Mouse (Mus musculus) heart, postnatal 0 days (tissue): ENCODE measurements at regions not wholly inside any gene's neighbourhood (a gene's known extent, or its start where the extent isn't known, plus 50 kb on each side); places are given as distances from the start of the nearest gene placed in this dataset.
"Not testable (repeated sequence)": the region's sequence is repeated elsewhere in the genome, so short reads cannot be mapped to it uniquely, and the experiment has no call there.

Source experiments
- ATAC-seq: fragments of 200-750 bp; cut with Nextera tagmentation; 2 replicates; pipeline ENCODE4 v1.8.0; 2017; ENCODE audit warnings: low read depth, moderate number of reproducible peaks, moderate library complexity; ENCODE audit not compliant: insufficient read depth
- DNase-seq: peaks from one replicate; pipeline ENCODE4 v3.0.0-alpha.2; 2016; ENCODE audit warnings: low spot score
- H3K27ac ChIP-seq: fragments of 300-500 bp; sonication (generic); 2 replicates; pipeline ENCODE4 v1.5.1; 2014; ENCODE audit warnings: low read depth, mild to moderate bottlenecking
- H3K27me3 ChIP-seq: fragments of 300-500 bp; sonication (generic); 2 replicates; pipeline ENCODE4 v1.6.1; 2014; ENCODE audit warnings: low read length, mixed read lengths; ENCODE audit not compliant: control insufficient read depth, insufficient read depth
- H3K36me3 ChIP-seq: fragments of 300-500 bp; sonication (generic); replicated peaks from 2 replicates; pipeline ENCODE4 v1.6.1; 2014; ENCODE audit warnings: low read length, mixed read lengths; ENCODE audit not compliant: control insufficient read depth, insufficient read depth
- H3K4me1 ChIP-seq: fragments of 300-500 bp; sonication (generic); 2 replicates; pipeline ENCODE4 v1.6.1; 2014; ENCODE audit warnings: antibody characterized with exemption; ENCODE audit not compliant: control insufficient read depth, insufficient read depth
- H3K4me2 ChIP-seq: fragments of 300-500 bp; sonication (generic); 2 replicates; pipeline ENCODE4 v1.6.1; 2014; ENCODE audit warnings: low read depth, mild to moderate bottlenecking, low read length, moderate library complexity
- H3K4me3 ChIP-seq: fragments of 300-500 bp; sonication (generic); 2 replicates; pipeline ENCODE4 v1.5.1; 2014; ENCODE audit warnings: low read depth, low read length
- H3K9ac ChIP-seq: fragments of 300-500 bp; sonication (generic); replicated peaks from 2 replicates; pipeline ENCODE4 v1.6.1; 2014; ENCODE audit warnings: low read depth, low read length, mixed read lengths
- H3K9me3 ChIP-seq: fragments of 300-500 bp; sonication (generic); replicated peaks from 2 replicates; pipeline ENCODE4 v1.6.1; 2016; ENCODE audit warnings: low read length; ENCODE audit not compliant: control insufficient read depth
- CTCF ChIP-seq: IDR thresholded peaks from 2 replicates; pipeline ENCODE4 v1.5.1; 2016; ENCODE audit warnings: antibody characterized with exemption, control low read depth, low read depth
- EP300 ChIP-seq: IDR thresholded peaks from 2 replicates; pipeline ENCODE4 v1.6.1; 2016; ENCODE audit warnings: antibody characterized with exemption, low read depth
- WGBS: fragments of 180-500 bp; shearing (Covaris S2); extraction: QIAGEN DNeasy Blood & Tissue Kit; methylation state at CpG from one replicate; pipeline ENCODE4 v1.1.7; 2014; 5-methylcytosine and 5-hydroxymethylcytosine counted together

GRCm38 (mm10) chr8:15670722-15671121, 624.8 kb upstream of the BB014433 start:
- TF ChIP-seq CTCF = no peak
- no peak for TF ChIP-seq EP300
- Histone ChIP-seq H3K27ac (no peak overlapping the region), H3K4me1 (no peaks in the 10 kb centered on the region), H3K4me3 (no peak overlapping the region), H3K9me3 (no peaks in the 10 kb centered on the region), H3K27me3 (no peaks in the 10 kb centered on the region), H3K36me3 (no peaks in the 10 kb centered on the region), H3K9ac (no peak overlapping the region), H3K4me2 (no peak overlapping the region)
- WGBS = 59% methylated on average over 10 of the region's 10 CpGs
- no peak for DNase-seq
- ATAC-seq = no peak

GRCm38 (mm10) chr8:15670298-15670697, 624.4 kb upstream of the BB014433 start:
- no peak for TF ChIP-seq CTCF
- TF ChIP-seq EP300 = no peak
- H3K9ac ChIP-seq = no peak overlapping the region
- no peak overlapping the region for H3K4me3 ChIP-seq
- WGBS = 75% methylated on average over 5 of the region's 5 CpGs
- H3K36me3 ChIP-seq = no peaks in the 10 kb centered on the region
- no peaks in the 10 kb centered on the region for H3K27me3 ChIP-seq
- no peak overlapping the region for H3K4me2 ChIP-seq
- H3K4me1 ChIP-seq = no peaks in the 10 kb centered on the region
- no peak overlapping the region for H3K27ac ChIP-seq
- no peaks in the 10 kb centered on the region for H3K9me3 ChIP-seq
- DNase-seq (no peak), ATAC-seq (no peak)

- Histone ChIP-seq H3K36me3 (no peaks in the 10 kb centered on the region), H3K4me2 (no peak overlapping the region), H3K27ac (no peak overlapping the region), H3K27me3 (no peaks in the 10 kb centered on the region), H3K9me3 (no peaks in the 10 kb centered on the region), H3K4me3 (no peak overlapping the region), H3K9ac (no peak overlapping the region), H3K4me1 (no peaks in the 10 kb centered on the region)
- no peak for DNase-seq
- TF ChIP-seq CTCF (no peak), EP300 (no peak)
- 87% methylated on average over 3 of the region's 3 CpGs for WGBS
- no peak for ATAC-seq
Observed at GRCm38 (mm10) chr8:15669515-15669914, 623.6 kb upstream of the BB014433 start.

- H3K9ac ChIP-seq = no peak overlapping the region
- no peak overlapping the region for H3K4me2 ChIP-seq
- no peaks in the 10 kb centered on the region for H3K4me1 ChIP-seq
- H3K4me3 ChIP-seq = no peak overlapping the region
- no peak for TF ChIP-seq EP300
- TF ChIP-seq CTCF = no peak
- ATAC-seq (no peak), DNase-seq (no peak)
- no peak overlapping the region for H3K27ac ChIP-seq
- no peaks in the 10 kb centered on the region for H3K36me3 ChIP-seq
- H3K27me3 ChIP-seq = no peaks in the 10 kb centered on the region
- 25% methylated on average over 1 of the region's 1 CpGs for WGBS
- no peaks in the 10 kb centered on the region for H3K9me3 ChIP-seq
Observed at GRCm38 (mm10) chr8:15660602-15661001, 614.7 kb upstream of the BB014433 start.

GRCm38 (mm10) chr8:15634769-15635366, 589.0 kb upstream of the BB014433 start:
- no peak for DNase-seq
- no peak overlapping the region for H3K9ac ChIP-seq
- no peaks in the 10 kb centered on the region for H3K36me3 ChIP-seq
- no peaks in the 10 kb centered on the region for H3K27me3 ChIP-seq
- no peak for TF ChIP-seq EP300
- no peak for TF ChIP-seq CTCF
- no peak for ATAC-seq
- H3K4me2 ChIP-seq = no peak overlapping the region
- 72% methylated on average over 4 of the region's 4 CpGs for whole genome bisulfite sequencing
- 0 out of 2 replicates have a peak, but pooled peaks cover 2% of the 10 kb centered on the region for H3K9me3 ChIP-seq
- H3K27ac ChIP-seq = no peak overlapping the region
- no peak overlapping the region for H3K4me3 ChIP-seq
- no peaks in the 10 kb centered on the region for H3K4me1 ChIP-seq

- TF ChIP-seq EP300 (no peak), CTCF (no peak)
- ATAC-seq (no peak), DNase-seq (no peak)
- 55% methylated on average over 2 of the region's 2 CpGs for WGBS
- H3K27ac ChIP-seq = no peak overlapping the region
- H3K4me3 ChIP-seq = no peak overlapping the region
- no peak overlapping the region for H3K4me2 ChIP-seq
- no peaks in the 10 kb centered on the region for H3K9me3 ChIP-seq
- H3K9ac ChIP-seq = no peak overlapping the region
- H3K27me3 ChIP-seq = no peaks in the 10 kb centered on the region
- H3K36me3 ChIP-seq = no peaks in the 10 kb centered on the region
- H3K4me1 ChIP-seq = no peaks in the 10 kb centered on the region
Observed at GRCm38 (mm10) chr8:15628584-15628983, 582.7 kb upstream of the BB014433 start.

GRCm38 (mm10) chr8:15623602-15624392, 577.9 kb upstream of the BB014433 start:
- H3K27me3 ChIP-seq, H3K4me1 ChIP-seq, H3K4me3 ChIP-seq, H3K4me2 ChIP-seq, H3K9ac ChIP-seq, DNase-seq, H3K9me3 ChIP-seq, ATAC-seq, H3K36me3 ChIP-seq, H3K27ac ChIP-seq: not testable (repeated sequence)
- WGBS = 82% methylated on average over 28 of the region's 31 CpGs
